Mouse (Mus musculus): ENCODE measurements around the gene Anp32e. TPM values are rescaled to one million over a fixed set of nuclear protein-coding genes. Genes with fewer than 3 reads are reported as not detected.
"Not testable (repeated sequence)": the region's sequence is repeated elsewhere in the genome, so short reads cannot be mapped to it uniquely, and the experiment has no call there.

The Anp32e gene
- 10 to 100 TPM; 74.2 to 78.4 TPM for total RNA-seq (2021)
- long read RNA-seq, experiment 1, transcript Anp32e-202 (7 exons, 3,274 nt), result major isoform, 35 of 47 reads
- long read RNA-seq, experiment 1, partial matches to known transcripts, result 10 of 47 reads
- long read RNA-seq, experiment 1, other reads (novel, unspliced or antisense), result 1 of 47 reads
- long read RNA-seq, experiment 2, transcript Anp32e-201 (7 exons, 1,381 nt), result minor isoform, 8 of 50 reads
- long read RNA-seq, experiment 2, transcript Anp32e-202 (7 exons, 3,274 nt), result major isoform, 29 of 50 reads
- long read RNA-seq, experiment 2, partial matches to known transcripts, result 1 of 50 reads
- long read RNA-seq, experiment 2, other reads (novel, unspliced or antisense), result 12 of 50 reads

- peak; percentile 95 for DNase-seq
- intact Hi-C loops (cut with DNase I; ENCODE audit: low total_unique reads), result no loop called here
These were observed at the start of gene Anp32e for GRCm38 (mm10) chr3:95928658-95929503. Anp32e (plus strand) TSS chr3:95929246.

DNA sequence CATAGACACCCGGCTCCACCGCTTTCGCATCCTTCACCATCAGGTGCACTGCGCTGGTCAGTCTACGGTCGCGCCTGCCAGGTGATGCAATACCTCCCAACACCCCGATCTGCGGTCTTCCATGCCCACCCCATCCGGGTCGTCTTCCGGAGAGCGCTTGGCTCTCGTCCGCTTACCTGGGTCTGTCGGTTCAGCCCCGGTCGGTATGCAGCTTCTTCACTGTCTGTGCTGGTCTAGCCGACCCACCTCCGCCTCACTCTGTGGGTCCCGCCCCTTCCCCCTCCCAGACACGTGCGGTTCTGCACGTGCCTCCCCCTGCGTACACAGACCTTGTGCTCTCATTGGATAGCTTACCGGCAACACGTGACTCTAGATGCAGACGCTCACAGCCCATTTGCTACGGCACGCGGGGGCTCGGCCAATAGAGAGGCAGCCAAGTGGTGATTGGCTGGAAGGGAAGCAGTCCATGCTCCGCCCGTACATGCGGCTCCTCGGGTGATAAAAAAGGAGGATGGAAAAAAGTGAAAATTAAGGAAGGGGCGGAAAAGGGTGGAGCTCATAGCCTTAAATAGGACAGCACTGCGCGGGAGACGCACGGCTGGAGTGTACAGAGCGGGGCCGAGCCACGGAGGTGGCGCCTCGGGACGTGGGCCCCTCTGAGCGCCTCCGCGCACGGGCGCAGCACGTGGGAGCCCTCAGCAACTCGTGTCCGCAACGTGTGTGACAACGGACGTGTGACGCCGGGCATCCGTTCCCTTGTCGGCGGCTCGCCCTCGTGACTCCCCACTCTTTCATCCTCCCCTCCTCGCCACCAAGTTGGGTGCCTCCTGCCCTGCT lies 46.8 kb upstream of the Anp32e start, which contains the start of gene Ciart:
Gene Ciart, minus strand, starts transcription at position 273 of the 837 bp plus-strand sequence.
- intact Hi-C loops (cut with DNase I; ENCODE audit: low total_unique reads), result loop anchor here (2.0 kb wide), 1 partner anchor 25 kb away; no protein-coding TSS in a partner anchor
- peak; percentile 93 for DNase-seq

- intact Hi-C loops (cut with DNase I; ENCODE audit: low total_unique reads), result loop anchor here (2.0 kb wide), 1 partner anchor 24 kb away; no protein-coding TSS in a partner anchor
- peak; percentile 78 for DNase-seq
These were observed 46.1 kb upstream of the Anp32e start for GRCm38 (mm10) chr3:95882816-95883425.

DNA sequence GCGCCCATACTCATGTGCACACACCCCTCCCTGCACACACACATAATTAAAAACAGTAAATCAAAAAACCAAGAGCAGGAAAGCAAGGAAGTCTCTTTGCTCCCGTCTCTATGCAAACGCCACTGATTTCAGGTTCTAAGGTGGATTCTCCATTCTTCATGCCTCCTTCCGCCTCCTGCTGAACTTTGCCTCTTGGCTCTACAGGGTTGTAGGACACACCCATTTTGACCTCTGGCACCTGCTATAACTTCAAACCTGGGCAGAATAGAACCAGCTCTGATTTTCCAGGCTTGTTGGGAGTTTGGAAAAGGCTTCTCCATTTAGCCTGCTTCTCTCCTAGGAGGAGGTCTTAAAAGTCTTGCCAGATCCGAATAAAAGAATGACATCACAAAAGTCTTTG lies 44.6 kb upstream of the Anp32e start:
- DNase-seq, result no peak
- intact Hi-C loops (cut with DNase I; ENCODE audit: low total_unique reads), result no loop called here

GRCm38 (mm10) chr3:95887596-95887995 lies 41.5 kb upstream of the Anp32e start:
- no peak for DNase-seq
- intact Hi-C loops (cut with DNase I; ENCODE audit: low total_unique reads), result no loop called here

DNA sequence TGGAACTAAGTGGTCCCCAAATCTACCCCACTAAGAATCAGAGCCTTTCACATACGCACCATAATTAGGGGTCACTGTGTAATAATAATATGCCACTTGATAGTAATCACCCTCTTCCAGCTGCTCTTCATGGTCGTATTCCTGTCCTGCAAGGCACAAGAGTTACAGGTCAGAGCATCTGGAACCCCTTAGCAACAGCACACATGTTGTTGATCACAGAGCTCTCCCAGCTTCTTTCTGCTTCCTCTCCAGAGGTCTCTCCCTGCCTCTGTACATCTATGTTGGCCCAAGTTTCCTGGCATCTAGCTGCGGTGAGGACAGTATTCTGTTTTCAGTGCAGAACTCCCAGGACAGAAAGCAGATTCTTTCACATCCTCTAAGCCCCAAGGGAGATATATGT lies 39.4 kb upstream of the Anp32e start:
- DNase-seq, result no peak
- intact Hi-C loops (cut with DNase I; ENCODE audit: low total_unique reads), result no loop called here

GRCm38 (mm10) chr3:95891211-95892065 lies 37.6 kb upstream of the Anp32e start, which contains the start of gene BC028528:
BC028528 (minus strand) TSS chr3:95892005.
- peak; percentile 21 for DNase-seq
- intact Hi-C loops (cut with DNase I; ENCODE audit: low total_unique reads), result no loop called here

- intact Hi-C loops (cut with DNase I; ENCODE audit: low total_unique reads), result no loop called here
- DNase-seq, result no peak
These were observed 36.7 kb upstream of the Anp32e start for GRCm38 (mm10) chr3:95892066-95893052.

GRCm38 (mm10) chr3:95893126-95893525 lies 35.9 kb upstream of the Anp32e start:
- intact Hi-C loops (cut with DNase I; ENCODE audit: low total_unique reads), result no loop called here
- DNase-seq, result no peak

- DNase-seq, result peak; percentile 97
- intact Hi-C loops (cut with DNase I; ENCODE audit: low total_unique reads), result not testable (repeated sequence)
These were observed 35.3 kb upstream of the Anp32e start, which contains the start of gene Aph1a for GRCm38 (mm10) chr3:95893606-95894316. Aph1a (plus strand) TSS chr3:95893969.

- intact Hi-C loops (cut with DNase I; ENCODE audit: low total_unique reads), result no loop called here
- peak; percentile 65 for DNase-seq
These were observed 34.5 kb upstream of the Anp32e start for GRCm38 (mm10) chr3:95894317-95895160.

GRCm38 (mm10) chr3:95895501-95895900 lies 33.5 kb upstream of the Anp32e start:
- intact Hi-C loops (cut with DNase I; ENCODE audit: low total_unique reads); DNase-seq: not testable (repeated sequence)

- DNase-seq, result no peak
- intact Hi-C loops (cut with DNase I; ENCODE audit: low total_unique reads), result no loop called here
These were observed 29.1 kb upstream of the Anp32e start for GRCm38 (mm10) chr3:95899800-95900524.

GRCm38 (mm10) chr3:95901616-95902372 lies 27.3 kb upstream of the Anp32e start:
- intact Hi-C loops (cut with DNase I; ENCODE audit: low total_unique reads), result no loop called here
- peak; percentile 56 for DNase-seq
